Mouse (Mus musculus) urinary bladder, postnatal 10 days (tissue): ENCODE results near the gene Nr0b2.
"Not testable (repeated sequence)": the region's sequence is repeated elsewhere in the genome, so short reads cannot be mapped to it uniquely, and the experiment has no call there.

Source experiments
- DNase-seq: peaks from one replicate; pipeline ENCODE4 v3.0.0; 2022; ENCODE audit warnings: low spot score

Gene Nr0b2

DNA sequence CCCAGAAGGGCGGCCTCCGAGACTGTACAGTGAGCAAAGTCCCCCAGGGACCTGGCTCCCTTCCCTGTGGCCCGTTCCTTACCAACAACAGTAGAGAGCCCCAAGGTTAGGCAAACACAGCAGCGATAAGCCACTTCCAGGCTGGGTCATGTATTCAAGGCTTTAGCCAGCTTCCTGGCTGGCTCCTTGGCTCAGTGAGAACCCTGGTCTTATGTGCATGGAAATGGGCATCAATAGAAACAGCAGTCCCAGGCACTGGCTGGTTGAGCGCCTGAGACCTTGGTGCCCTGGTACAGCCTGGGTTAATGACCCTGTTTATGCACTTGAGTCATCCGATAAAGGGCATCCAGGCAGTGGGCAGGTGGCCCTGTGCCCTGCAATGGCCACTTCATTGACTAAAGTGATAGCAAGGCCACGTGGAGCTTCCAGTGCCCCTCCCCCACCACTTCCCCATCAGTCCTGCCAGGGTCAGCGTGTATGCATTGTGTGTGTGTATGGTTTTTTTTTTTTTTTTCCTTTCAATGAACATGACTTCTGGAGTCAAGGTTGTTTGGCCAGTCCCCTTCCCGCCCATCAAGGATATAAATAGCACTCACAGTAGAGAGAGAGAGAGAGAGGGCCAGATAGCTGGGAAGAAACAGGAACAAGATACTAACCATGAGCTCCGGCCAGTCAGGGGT is at the start of gene Nr0b2:
TSS of gene Nr0b2 (plus strand) at position 609 of the 680 bp plus-strand sequence.
- DNase-seq, result no peak

DNA sequence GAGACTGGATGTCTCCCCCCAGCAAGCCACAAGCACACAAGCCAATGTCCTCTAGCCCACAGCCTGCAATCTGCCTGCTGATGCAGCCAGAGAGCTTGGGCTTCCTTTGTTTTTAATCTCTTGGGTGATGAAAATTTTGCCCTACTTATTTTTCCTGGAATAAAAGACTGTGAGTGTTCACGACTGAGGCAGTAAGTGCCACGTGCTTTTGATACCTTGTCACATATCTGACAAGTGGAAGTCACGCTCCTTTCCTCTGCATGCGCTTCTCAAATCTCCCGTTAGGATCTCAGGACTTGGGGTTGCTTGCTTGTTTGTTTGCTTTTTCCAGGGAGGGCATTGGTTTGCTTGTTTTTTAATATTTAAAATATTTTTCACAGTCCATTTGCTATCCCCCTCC is 48.9 kb upstream of the Nr0b2 start:
- DNase-seq, result no peak

DNA sequence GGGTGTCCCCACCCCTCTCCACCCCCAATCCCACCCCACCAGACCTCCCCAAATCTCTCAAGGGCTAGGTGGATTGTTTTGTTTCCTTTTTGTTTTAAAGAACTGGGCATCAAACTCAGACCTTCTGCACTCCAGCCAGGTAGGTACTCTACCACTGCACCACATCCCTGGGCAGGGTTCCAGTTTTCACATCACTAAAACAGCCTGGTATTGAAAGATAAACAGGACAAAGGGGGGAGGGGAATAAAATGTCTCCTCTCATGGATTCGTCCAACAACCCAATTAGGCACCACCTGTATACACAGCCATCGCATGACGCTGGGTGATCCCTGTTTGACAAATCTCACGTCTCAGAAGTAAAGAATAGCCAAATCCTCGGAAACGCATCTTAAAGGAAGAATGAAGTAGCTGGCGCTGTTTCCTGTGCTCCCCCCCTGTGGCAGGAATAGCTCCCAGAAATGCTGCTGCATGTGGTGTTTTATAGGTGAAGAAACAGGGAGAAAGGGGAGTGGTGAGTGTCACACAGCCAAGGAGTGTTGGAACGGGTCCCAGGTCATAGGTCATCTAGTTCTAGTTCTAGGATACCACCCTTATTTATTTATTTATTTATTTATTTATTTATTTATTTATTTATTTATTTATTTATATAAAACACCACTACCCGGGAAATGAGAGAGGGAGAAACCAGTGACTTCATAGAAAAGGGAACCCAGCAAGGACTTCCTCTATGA is 48.3 kb upstream of the Nr0b2 start:
- no peak for DNase-seq

DNA sequence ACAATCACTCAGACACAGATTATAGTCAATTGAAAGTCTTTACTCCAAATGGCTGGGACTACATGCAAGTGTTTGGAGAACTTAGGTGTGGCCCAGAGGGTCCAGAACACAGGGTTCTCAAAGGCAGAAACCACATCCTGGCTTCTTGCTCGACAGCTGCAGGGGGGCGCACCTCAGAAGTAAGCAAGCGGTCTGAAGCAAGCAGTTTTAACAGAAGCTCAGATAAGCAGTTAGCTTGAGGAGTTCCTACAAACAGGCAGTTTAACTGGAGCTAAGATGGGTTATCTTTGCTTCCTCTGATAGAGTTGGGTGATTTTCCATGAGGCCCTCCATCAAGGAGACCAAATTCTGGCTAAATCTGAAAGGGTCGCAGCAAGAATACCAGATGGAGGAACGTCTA is 46.6 kb upstream of the Nr0b2 start:
- no peak for DNase-seq

DNA sequence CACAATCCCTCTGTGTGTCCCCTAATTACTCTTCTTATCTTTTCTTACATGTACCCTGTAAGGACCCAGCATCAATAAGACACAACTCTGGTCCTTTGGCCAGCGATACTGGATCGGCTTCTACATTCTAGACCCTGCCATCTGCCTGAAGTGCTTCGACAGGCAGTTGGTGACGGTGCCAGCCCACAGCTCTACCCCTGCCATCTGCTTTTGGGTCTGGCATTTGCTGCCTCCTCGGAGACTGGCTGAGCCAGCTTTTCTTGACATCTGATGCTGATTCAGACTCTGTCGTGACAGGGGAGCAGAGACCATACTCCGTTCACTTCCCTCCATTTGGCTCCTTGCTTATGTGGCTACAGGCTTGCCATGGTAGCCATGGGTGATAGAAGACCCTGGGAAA is 44.2 kb upstream of the Nr0b2 start:
- no peak for DNase-seq

DNA sequence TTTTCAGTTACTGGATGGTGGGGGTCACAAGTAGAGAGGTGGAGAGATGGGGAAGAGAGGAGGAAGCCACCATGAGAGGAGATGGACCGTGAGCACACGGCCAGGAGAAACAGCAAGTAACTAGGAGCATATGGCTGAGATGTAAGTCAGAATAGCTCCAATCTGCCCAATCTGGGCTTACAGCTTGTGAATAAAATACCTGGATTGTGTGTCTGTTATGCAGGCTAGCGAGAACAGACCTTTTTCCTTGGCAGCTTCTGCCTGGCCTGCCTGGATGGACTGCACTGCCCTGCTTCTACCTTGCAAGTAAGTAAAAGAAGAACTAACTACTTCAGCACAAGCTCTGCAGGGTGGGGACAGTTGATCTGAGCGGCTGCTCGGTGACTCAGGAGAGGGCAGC is 42.1 kb upstream of the Nr0b2 start:
- no peak for DNase-seq

DNA sequence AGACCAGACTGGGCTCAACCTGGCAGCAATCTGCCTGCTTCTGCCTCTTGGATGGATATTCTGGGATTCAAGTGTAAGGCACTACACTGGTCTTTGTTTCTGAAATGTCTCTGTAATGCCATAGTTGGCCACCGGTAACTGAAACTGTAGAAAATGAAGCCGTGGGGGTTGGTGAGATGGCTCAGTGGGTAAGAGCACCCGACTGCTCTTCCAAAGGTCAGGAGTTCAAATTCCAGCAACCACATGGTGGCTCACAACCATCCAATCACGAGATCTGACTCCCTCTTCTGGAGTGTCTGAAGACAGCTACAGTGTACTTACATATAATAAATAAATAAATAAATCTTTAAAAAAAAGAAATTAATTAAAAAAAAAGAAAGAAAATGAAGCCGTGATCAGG is 40.7 kb upstream of the Nr0b2 start:
- not testable (repeated sequence) for DNase-seq

DNA sequence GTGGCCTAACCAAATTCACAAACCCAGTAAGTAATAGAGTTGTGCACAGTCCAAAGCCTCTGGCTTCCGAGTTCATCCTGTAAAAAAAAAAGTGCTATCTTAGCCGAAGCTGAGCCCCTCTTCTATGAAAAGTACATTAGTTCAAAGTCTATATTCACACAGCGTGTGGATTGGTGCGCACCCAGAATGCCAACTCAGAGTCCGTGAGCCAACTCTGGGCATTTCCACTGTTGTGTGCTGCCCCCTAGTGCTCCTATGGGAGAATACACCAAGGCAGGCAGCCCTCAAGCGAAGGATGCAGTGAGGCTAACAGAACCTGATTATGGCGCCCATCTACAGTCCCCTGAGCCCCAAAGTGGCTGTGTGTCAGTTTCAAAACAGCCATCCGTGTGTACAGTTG is 40.2 kb upstream of the Nr0b2 start:
- no peak for DNase-seq

DNA sequence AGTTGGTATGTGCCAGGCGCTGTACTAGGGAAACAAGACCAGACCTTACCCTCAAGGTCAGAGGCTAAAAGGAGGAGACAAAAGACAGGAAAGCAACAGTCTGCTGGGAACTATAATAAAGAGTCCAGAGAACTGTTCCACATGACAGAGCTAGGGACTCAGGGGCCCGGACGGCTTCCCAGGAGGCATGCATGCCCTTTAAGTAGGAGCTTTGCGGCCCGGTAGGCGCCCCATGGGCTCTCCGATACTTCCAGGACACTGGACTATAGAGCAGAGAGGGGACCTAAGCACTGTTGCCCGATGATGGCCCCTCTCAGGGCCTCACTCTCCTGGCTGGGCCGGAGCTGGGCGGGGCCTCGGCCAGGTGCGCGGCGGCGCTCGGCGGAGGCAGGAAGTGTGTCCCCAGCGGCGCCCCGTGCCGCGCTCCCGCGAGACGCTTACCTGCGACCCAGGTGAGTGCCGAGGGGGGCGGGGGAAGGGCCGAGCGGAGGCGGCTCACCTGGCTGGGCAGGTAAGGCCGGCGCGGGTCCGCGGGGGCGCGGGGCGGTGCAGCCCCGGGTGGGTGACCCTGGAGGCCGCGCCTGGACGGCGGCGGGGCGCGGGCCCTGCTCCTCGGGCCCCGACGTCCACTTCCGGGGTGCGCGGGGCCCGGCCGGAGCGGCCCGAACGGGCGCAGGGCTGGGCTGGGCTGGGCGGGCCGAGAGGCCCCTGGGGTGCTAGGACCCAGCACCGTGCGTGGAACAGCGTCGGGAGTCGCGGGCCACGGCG is 34.4 kb upstream of the Nr0b2 start, which contains the start of gene Kdf1:
TSS of gene Kdf1 (plus strand) at position 363 of the 768 bp plus-strand sequence.
- DNase-seq, result no peak

DNA sequence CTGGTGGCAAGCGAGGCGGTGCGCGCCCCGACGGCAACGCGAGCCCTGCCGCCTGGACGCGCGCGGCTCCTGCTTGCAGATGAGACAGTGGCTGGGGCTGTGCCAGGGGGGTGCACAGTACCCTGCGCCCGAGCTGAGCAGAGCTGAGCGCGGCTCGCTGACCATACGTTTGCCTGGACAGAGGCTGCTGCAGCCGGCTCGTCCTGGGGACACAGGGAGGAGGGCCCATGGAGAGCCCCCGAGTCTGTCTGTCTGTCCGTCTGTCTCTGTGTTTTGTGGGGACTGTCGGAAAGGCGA is 33.9 kb upstream of the Nr0b2 start:
- DNase-seq, result no peak

DNA sequence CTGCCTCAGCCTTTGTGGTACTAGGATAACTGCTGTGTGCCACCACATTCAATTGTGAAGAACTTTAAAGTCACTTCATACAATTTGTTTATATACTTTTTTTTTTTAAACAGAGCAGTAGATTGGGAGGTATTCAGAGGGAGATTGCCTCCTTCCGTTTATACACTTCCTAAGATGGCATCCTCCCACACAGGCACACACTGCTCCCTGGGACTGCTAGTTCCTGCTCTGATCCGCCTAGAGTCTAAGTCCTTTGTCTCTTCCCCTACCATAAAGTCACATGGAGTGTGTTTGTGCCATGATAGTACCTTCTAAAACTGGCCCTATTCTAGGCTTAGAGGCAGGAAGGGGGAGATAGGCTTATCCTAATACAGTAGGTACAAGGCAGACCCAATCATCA is 31.7 kb upstream of the Nr0b2 start:
- no peak for DNase-seq

DNA sequence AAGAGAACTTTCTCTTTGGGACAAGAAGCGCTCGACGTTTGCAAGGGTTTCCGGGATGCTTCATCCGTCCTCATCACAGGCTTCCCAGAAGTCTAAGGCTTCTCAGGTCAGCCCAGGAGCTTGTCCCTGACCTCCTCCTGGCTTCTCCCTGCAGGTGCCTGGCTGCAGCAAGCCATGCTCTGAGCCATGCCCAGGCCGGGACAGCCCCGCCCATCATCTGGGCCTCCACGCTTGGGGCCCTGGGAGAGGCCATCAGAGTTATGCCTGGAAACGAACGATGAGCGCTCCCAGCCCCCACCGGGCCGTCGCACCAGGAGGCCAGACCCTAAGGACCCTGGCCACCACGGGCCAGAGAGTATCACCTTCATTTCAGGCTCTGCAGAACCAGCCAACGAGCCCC is 25.4 kb upstream of the Nr0b2 start:
- no peak for DNase-seq

DNA sequence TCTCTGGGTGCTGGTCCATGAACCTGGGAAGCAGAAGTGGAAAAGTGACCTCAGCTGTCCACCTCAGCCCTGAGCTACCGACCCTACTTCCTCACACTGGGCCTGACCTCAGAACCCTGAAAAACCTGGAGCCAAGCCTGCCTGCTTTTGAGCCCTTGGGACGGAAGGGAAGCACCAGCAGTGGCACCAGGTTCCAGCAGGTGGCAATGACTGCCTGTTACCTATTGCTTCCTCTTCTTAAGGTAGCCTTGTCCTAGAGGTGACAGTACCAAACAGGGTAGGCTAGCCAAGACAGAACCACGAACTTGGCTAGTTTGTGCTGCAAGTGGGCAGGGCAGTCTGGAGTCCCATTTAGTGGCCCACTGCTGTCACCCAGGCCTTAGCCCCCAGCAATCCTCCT is 20.4 kb upstream of the Nr0b2 start:
- no peak for DNase-seq

DNA sequence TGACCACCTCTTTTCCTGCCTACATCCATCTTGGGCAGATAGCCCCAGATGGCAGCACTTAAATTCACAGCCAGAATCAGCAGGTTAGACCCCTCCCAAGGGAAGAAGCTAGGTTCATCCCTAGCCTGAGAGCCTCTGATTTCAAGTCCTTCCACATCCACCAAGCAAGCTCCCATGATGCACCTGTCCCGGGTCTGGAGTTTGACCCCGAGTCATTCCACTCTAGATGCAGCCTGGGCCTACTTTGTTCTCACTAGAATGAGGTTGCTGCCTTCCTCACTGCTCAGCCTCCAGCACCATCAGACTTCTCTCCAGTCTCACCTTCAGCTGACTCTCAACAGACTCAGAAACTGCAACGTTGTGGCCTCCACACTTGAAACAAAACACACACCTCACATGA is 17.1 kb upstream of the Nr0b2 start:
- no peak for DNase-seq

DNA sequence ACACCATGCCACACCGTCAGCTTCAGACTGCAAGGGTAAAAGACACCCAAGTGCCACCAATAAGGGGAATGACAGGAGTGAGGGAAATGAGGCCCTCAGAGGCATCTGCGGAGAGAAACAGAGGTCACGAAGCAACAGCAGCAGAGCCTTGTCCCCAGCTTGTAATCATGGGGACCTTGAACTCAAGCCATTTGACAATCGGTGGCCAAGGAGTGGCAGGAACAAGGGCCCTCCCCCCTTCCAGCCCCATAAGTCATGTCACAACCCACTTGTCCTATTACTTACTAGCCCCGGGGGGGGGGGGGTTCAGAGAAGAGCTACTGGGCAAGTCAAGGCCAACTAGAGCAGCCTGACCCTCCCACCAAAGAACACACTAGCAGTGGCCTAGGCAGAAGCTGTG is 16.5 kb upstream of the Nr0b2 start:
- DNase-seq, result no peak

DNA sequence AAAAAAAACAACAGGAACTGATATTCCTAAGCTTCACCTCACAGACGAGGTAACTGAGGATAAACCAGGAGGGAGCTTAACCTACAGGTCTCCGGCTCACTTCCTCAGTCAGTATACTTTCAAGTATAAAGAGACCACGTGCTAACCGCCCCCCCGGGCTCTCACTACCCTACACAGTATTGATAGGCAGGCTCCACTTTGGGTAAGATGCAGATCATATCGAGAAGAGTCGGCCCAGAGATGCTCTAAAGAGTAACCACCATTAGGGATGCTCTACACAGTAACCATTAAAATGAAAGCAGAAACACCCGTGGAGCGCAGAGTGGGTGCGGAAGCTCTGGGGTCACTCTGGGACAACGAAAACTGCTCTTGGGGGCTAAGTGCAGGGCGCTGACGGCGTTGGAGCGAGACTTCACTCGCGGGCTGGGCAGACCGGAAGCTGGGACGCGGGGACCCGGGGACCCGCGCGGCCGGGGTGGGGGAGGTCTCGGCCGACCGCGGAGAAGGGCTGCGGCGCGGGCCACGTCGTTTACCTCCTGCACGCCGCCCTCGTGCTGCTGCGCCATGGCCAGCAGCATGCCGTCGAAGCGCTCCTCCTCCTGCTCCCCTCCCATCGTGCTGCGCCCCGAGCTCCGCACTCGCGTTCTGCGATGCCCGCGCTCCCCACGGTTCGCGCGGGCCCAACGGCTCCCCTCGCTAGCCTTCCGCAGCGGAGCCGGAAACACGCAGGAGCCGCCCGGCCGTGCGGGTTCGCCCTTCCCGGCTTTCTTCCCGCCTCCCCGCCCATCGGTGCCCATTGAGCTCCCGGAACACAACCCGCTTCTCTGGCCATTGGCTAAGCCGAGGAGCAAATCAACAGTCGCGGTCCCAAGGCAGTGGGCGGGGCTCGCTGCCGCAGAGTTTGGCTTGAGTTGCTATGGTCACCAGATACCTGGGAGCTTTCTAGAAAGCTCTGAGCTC is 7.6 kb upstream of the Nr0b2 start, which contains the start of gene Nudc:
TSS of gene Nudc (minus strand) at position 725 of the 960 bp plus-strand sequence.
- peak; percentile 79 for DNase-seq

DNA sequence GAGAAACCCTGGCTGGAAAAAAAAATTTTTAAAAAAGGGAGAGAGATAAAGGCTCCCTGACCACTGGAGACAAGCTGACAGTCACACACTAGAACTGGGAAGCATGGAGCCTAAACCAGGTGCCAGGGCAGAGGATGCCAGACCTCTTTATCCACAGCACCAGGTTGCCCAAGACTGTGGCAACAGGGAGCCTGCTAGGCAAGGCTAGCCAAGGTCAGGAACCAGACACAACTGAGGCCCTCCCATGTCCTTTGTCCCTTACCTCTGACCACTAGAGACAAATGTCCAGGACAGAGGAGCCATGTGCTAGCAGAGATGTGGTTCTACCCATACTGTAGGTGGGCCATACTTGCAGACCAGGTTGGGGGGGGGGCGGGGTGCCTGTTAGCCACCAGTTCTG is 1.1 kb upstream of the Nr0b2 start:
- DNase-seq, result no peak

DNA sequence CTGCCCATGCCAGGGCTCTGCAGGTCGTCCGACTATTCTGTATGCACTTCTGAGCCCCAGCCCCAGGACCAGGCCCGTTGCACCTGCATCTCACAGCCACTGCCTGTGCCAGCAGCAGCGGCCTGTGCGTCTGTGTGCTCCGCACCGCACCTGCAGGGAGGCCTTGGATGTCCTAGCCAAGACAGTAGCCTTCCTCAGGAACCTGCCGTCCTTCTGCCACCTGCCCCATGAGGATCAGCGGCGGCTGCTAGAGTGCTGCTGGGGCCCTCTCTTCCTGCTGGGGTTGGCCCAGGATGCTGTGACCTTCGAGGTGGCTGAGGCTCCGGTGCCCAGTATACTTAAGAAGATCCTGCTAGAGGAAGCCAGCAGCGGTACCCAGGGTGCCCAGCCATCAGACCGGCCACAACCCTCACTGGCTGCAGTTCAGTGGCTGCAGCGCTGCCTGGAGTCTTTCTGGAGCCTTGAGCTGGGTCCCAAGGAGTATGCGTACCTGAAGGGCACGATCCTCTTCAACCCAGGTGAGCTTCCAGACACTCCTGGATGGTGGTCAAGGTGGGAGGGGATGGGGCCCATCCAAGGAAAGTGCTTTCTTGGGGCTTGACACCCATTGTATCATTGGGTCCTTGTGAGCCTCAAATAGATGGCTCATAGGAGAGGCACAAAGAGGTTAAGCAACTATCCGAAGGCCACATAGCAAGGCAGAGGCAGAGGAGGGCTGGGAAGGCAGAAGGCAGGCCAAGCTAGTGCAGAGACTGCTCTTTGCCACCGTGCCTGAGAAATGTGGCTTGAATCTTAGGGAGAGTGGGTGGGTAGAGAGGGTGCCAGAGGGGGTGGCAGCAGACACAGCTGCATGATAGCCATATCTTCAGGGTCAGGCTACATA is 513 bp downstream of the Nr0b2 start:
- no peak for DNase-seq

DNA sequence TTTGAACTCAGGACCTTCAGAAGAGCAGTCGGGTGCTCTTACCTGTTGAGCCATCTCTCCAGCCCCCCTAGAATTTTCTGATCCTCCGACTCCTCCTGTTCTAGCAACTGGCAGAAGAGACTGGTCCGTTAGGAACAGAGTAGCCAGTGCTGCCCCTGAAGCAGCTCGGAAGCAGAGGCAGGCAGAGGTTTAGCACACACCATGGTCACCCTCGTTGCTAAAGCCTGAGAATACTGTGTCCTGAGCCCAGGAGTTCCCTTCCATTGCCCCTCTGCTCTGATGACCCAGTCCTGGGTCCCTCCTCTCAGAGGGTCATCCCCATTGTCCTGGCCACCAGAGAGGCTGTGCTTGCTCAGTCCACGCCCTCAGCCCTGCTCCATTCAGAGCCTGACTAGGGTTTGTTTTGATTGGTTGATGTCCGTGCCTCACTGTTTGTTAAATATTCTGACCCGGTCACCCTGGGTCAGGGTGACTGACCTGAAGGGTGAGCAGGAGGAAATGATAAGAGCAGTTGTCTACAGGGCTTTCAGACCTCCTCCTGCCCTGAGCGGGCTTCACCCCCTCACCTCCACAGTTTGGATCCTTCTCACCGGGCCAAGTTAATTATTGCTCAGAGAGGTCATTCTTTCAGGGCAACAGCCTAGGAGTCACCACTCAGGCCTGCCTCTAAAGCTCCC is 4.0 kb downstream of the Nr0b2 start:
- DNase-seq, result no peak

DNA sequence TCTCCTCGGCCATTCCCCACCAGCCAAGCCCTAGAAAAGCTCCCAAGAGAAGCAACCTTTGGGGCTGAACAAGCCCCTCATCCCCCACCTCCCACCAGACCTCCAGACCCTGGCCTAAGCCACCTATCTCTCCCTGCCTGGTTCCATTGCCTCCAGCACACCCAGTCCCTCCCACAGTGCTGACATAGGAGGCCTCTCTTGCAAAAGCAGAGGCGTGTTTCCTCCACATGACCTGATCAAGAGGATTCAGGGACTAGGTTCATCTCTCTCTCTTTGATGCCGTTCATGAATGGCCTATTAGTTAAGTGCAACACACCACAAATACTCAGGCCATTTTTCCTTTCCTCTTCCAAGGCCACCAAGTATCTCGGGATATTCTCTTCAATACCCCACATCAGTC is 6.7 kb downstream of the Nr0b2 start:
- DNase-seq, result no peak
